8 mouse cellular contexts compared by ENCODE assay signal in the genomic region with DNA sequence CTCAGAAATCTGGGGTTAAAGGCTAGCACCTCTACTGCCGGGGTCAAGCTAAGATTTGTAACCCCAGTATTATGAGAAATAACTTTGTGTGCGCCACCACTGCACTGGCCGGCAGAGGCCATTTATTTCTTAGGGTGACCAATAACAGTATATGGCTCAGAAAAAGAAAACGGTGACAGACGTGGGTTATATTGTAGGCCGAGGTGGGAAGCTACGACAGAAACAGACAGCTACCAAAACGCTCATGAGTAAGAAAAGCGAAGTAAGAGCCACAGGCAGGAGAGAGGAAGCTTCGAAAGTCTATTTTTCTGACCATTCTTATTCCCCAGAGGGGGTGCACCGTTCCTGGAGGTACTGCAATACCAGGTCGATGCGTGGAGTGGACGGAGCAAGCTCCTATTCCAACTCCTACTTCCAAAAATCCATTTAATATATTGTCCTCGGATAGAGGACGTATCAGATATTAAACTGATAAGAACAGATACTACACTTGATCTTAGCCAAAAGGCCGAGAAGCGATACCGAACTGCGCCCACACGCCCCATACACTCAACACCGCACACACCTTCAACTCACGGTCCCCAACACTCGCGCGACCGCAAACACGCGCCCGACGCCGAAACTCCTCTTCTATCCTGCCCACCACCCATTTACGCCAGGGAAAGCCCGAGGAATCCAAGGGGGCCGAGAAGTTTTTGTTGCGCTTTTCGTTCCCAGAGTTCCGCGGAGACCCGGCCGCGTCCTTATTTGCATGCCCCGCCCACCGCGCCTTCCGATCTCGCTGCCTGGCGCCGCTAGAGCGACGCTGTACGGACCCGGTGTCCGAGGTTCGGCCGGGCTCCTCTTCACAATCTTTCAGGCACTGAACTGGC. TPM values are rescaled to one million over a fixed set of nuclear protein-coding genes. Genes with fewer than 3 reads are reported as not detected.
DNase-seq lines count a peak whose midpoint lies in the region; ATAC-seq and TF ChIP-seq lines count a peak whose summit lies in the region.
"Not testable (repeated sequence)": the region's sequence is repeated elsewhere in the genome, so short reads cannot be mapped to it uniquely, and the experiment has no call there.

No protein-coding gene starts in this region.

- ATAC-seq in hindbrain, embryonic 15.5 days (ENCODE audit: low FRiP score, low read depth): peak; percentile 81

- not testable (repeated sequence) for H3K4me1 ChIP-seq in cortical plate, adult 2 months (ENCODE audit: control insufficient read depth, insufficient read depth, low read length)
- H3K4me1 ChIP-seq in hindbrain, embryonic 15.5 days (replicated peaks): peaks cover 14% of the 10 kb centered on the region

- H3K27me3 ChIP-seq in hindbrain, embryonic 15.5 days: not testable (repeated sequence)

- peak overlapping the region; percentile 89; the same call in 1 of the 2 replicates for H3K27ac ChIP-seq in cortical plate, adult 2 months (ENCODE audit: insufficient read depth, low read length)
- peak overlapping the region; percentile 95 for H3K27ac ChIP-seq in gastrocnemius, adult 2 months
- peak overlapping the region; percentile 89 for H3K27ac ChIP-seq in hindbrain, embryonic 15.5 days (replicated peaks)

- DNase-seq in adrenal gland, adult (ENCODE audit: inconsistent age in 2 of 2, low spot score in 1 of 2): peak; percentile 80 to 93
- DNase-seq in gastrocnemius, adult 2 months: peak; percentile 78
- peak; percentile 59 for DNase-seq in left cerebral cortex, adult 11 months (ENCODE audit: low spot score)
- peak; percentile 39 for DNase-seq in lung, postnatal 25 days (ENCODE audit: low spot score)
- DNase-seq in retina, adult 2 months (ENCODE audit: low read depth, low spot score): peak; percentile 78
- peak; percentile 67 for DNase-seq in thymus, postnatal 14 days

- WGBS in hindbrain, embryonic 15.5 days: under 1% methylated on average over 44 of the region's 56 CpGs

- H3K4me2 ChIP-seq in hindbrain, embryonic 15.5 days: peak overlapping the region; percentile 48

- peak overlapping the region; percentile 39 for H3K4me3 ChIP-seq in cortical plate, adult 2 months (ENCODE audit: insufficient read depth, low read length)
- peak overlapping the region; percentile 67 for H3K4me3 ChIP-seq in gastrocnemius, adult 2 months
- peak overlapping the region; percentile 29 for H3K4me3 ChIP-seq in hindbrain, embryonic 15.5 days

- TF ChIP-seq POLR2A in cortical plate, adult 2 months (IDR thresholded peaks at IDR 0.05; ENCODE audit: extremely low read depth, insufficient read depth, low read length): 0 out of 2 replicates have a peak, but pooled peaks have one; percentile 14

- not testable (repeated sequence) for H3K9me3 ChIP-seq in hindbrain, embryonic 15.5 days

- intact Hi-C loops in gastrocnemius, adult 2 months (cut with DNase I): loop anchor here (2.0 kb wide), 1 partner anchor 19 kb away; a partner anchor contains a TSS

- peak overlapping the region; percentile 33 for H3K9ac ChIP-seq in hindbrain, embryonic 15.5 days

- not testable (repeated sequence) for TF ChIP-seq CTCF in cortical plate, adult 2 months (IDR thresholded peaks at IDR 0.05; ENCODE audit: extremely low read depth, insufficient read depth, low read length); gastrocnemius, adult 2 months (IDR thresholded peaks at IDR 0.05)

- H3K36me3 ChIP-seq in hindbrain, embryonic 15.5 days: not testable (repeated sequence)

RNA-seq across cellular contexts. Expression of a gene that starts 18.7 kb away (rescaled TPM):
- polyA plus RNA-seq in cortical plate, adult 2 months (2012; rRNA removed): 13.0 and 14.2 TPM in 2 replicates
- 10 to 100 TPM; 24.2 to 27.4 TPM for total RNA-seq in gastrocnemius, adult 2 months (2021)
- 17.9 and 19.8 TPM in 2 replicates for polyA plus RNA-seq in hindbrain, embryonic 15.5 days (2015; fragmentation: Nextera tagmentation; extraction: Ambion mirVana)

RNA-seq across cellular contexts. Expression of a gene that starts 19.7 kb away (rescaled TPM):
- polyA plus RNA-seq in cortical plate, adult 2 months (2012; rRNA removed): 28.9 and 41.9 TPM in 2 replicates
- total RNA-seq in gastrocnemius, adult 2 months (2021): 10 to 100 TPM in 1 of 2 experiments, 1 to 10 TPM in 1; 6.7 to 13.1 TPM
- 5.6 and 7.6 TPM in 2 replicates for polyA plus RNA-seq in hindbrain, embryonic 15.5 days (2015; fragmentation: Nextera tagmentation; extraction: Ambion mirVana)

RNA-seq across cellular contexts. Expression of a gene that starts 46.6 kb away (rescaled TPM):
- polyA plus RNA-seq in cortical plate, adult 2 months (2012; rRNA removed): not detected in 2 replicates
- not detected for total RNA-seq in gastrocnemius, adult 2 months (2021)
- not detected in 2 replicates for polyA plus RNA-seq in hindbrain, embryonic 15.5 days (2015; fragmentation: Nextera tagmentation; extraction: Ambion mirVana)

Comparison
In these comparisons a context has a peak if more than half of its experiments do, and no peak if none do; other contexts are left out.
1. Peak in every context shown above with its lines: DNase-seq, ATAC-seq, H3K4me3 ChIP-seq and H3K27ac ChIP-seq.